Mouse (Mus musculus) heart, embryonic 12.5 days (tissue): ENCODE data around the gene Il12rb1. TPM values are rescaled to one million over a fixed set of nuclear protein-coding genes. Genes with fewer than 3 reads are reported as not detected.
A peak's percentile ranks its signal among the peaks of the same experiment; 100 is the strongest.

Source experiments
- ATAC-seq: fragments of 200-750 bp; cut with Nextera tagmentation; 2 replicates; pipeline ENCODE4 v1.8.0; 2017; ENCODE audit warnings: moderate TSS enrichment, moderate library complexity; ENCODE audit not compliant: insufficient number of reproducible peaks, low FRiP score
- H3K27ac ChIP-seq: fragments of 300-500 bp; sonication (generic); 2 replicates; pipeline ENCODE4 v1.5.1; 2016; ENCODE audit warnings: mild to moderate bottlenecking, moderate library complexity; ENCODE audit not compliant: poor library complexity, severe bottlenecking
- H3K27me3 ChIP-seq: fragments of 300-500 bp; sonication (generic); replicated peaks from 2 replicates; pipeline ENCODE4 v1.6.1; 2016; ENCODE audit warnings: mild to moderate bottlenecking, moderate library complexity
- H3K36me3 ChIP-seq: fragments of 300-500 bp; sonication (generic); 2 replicates; pipeline ENCODE4 v1.6.1; 2016; ENCODE audit warnings: mild to moderate bottlenecking, moderate library complexity
- H3K4me1 ChIP-seq: fragments of 300-500 bp; sonication (generic); replicated peaks from 2 replicates; pipeline ENCODE4 v1.6.1; 2016; ENCODE audit warnings: mild to moderate bottlenecking
- H3K4me2 ChIP-seq: fragments of 300-500 bp; sonication (generic); 2 replicates; pipeline ENCODE4 v1.6.1; 2016; ENCODE audit warnings: mild to moderate bottlenecking, moderate library complexity
- H3K4me3 ChIP-seq: fragments of 300-500 bp; sonication (generic); 2 replicates; pipeline ENCODE4 v1.5.1; 2016; ENCODE audit warnings: mild to moderate bottlenecking
- H3K9ac ChIP-seq: fragments of 300-500 bp; sonication (generic); 2 replicates; pipeline ENCODE4 v1.6.1; 2016; ENCODE audit warnings: mild to moderate bottlenecking, moderate library complexity
- H3K9me3 ChIP-seq: fragments of 300-500 bp; sonication (generic); replicated peaks from 2 replicates; pipeline ENCODE4 v1.6.1; 2016; ENCODE audit warnings: mild to moderate bottlenecking, moderate library complexity
- WGBS: fragments of 180-500 bp; shearing (Covaris S2); methylation state at CpG from one replicate; pipeline ENCODE4 v1.1.7; 2016; 5-methylcytosine and 5-hydroxymethylcytosine counted together
- polyA plus RNA-seq: library from polyadenylated mRNA; unstranded; fragments of >200 nt; fragmentation: Nextera tagmentation; extraction: Ambion mirVana; gene quantifications from 2 replicates; pipeline ENCODE4 v1.2.1, GENCODE M21; 2016

Il12rb1 gene
- polyA plus RNA-seq, 1 experiment from 2014 or later, result not detected

DNA sequence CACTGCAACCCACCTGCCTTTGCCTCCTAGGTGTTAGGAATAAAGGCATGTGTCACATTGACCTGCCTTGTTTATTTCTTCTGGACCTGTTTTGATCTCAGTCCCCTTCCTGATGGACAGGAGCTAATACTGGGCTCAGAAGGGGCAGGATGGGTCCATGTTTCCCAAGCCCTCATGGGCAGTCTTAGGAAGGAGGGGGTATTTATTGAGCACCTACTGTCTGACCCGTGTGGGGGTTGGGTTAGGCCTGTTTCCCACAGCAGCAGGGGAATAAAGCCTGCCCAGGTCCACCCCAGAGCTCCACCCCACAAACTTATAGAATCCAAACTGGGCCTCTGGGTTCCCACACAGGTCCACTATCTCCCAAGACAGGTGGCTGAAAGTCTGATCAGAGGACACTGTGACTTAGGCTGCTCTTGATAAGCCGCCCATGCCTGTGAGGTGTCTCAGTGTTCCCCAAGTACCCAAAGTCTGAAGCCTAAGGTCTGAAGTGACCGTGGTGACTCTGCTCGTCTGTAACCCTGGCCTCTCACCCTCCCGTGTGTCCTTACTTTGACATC lies 35.0 kb downstream of the Il12rb1 start:
- Histone ChIP-seq H3K9ac (no peak overlapping the region), H3K4me3 (no peak overlapping the region), H3K9me3 (no peaks in the 10 kb centered on the region), H3K27ac (no peak overlapping the region), H3K36me3 (no peaks in the 10 kb centered on the region), H3K4me2 (no peak overlapping the region), H3K27me3 (peaks cover 49% of the 10 kb centered on the region), H3K4me1 (peaks cover 12% of the 10 kb centered on the region)
- ATAC-seq, result no peak
- 65% methylated on average over 5 of the region's 5 CpGs for WGBS

DNA sequence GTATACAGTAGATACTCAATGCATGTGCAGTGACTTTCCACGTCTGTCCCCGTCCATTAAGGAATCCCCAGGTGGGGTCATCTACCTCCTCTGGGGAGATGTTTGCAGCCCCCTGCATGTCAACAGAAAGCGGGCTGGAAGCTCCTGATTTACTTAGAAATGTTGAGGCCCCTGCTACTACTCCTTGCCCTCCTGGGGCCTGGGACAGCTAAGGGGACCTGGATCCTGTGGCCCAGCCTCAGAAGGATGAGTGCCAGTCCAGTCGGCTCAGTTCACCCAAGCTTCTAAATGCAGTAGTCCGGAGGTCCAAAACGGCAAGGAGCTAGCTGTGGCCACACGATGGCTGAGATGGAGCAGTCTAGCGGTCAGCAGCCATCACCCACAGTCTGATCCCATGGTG lies 35.7 kb downstream of the Il12rb1 start:
- H3K9ac ChIP-seq, result no peak overlapping the region
- H3K4me2 ChIP-seq, result no peak overlapping the region
- H3K27ac ChIP-seq, result no peak overlapping the region
- 79% methylated on average over 8 of the region's 8 CpGs for WGBS
- H3K9me3 ChIP-seq, result no peaks in the 10 kb centered on the region
- no peaks in the 10 kb centered on the region for H3K36me3 ChIP-seq
- H3K27me3 ChIP-seq, result peaks cover 55% of the 10 kb centered on the region
- no peak overlapping the region for H3K4me3 ChIP-seq
- ATAC-seq, result no peak
- H3K4me1 ChIP-seq, result peaks cover 7% of the 10 kb centered on the region; the same call in 1 of the 2 replicates

DNA sequence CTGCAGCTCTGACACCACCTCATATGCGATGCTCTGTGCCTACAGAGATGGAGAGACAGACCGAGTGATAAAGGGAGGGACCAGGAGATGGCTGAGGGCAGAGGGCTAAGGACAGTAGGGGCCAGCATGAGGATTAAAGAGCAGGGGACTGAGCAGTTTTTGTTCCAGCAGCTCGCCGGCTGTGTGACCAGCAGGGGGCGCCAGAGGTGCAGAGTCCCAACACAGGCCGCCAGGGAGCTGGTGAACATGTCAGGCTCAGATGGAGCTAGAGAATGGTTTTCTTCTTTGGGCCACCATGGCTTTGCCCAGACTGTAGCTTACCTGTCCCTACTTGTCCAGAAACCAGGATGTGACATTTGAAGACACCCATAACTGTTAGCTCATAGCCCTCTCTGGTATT lies 36.3 kb downstream of the Il12rb1 start:
- Histone ChIP-seq H3K27me3 (peaks cover 56% of the 10 kb centered on the region), H3K36me3 (no peaks in the 10 kb centered on the region), H3K4me3 (no peak overlapping the region), H3K9me3 (no peaks in the 10 kb centered on the region), H3K9ac (no peak overlapping the region), H3K4me1 (peaks cover 7% of the 10 kb centered on the region; the same call in 1 of the 2 replicates), H3K4me2 (no peak overlapping the region), H3K27ac (no peak overlapping the region)
- WGBS, result 2% methylated on average over 6 of the region's 6 CpGs
- ATAC-seq, result no peak

DNA sequence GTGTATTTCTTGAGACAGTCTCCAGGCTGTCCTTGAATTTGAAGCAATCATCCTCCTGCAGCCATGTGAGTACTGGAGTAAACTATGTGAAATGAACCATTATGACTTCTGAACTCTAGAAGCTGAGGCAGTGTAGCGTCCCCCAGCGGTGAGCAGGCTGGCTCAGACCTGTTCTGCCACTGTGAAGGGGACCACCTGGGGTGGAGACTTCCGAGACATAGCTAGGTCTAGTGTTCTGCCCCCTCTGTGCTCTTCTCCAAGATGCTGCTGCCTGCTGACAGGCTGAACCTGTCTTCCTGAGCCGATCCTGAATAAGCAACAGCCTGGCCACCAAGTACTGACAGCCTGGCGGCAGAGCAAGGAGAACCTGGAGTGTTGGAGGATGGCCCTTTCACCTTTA lies 36.9 kb downstream of the Il12rb1 start:
- Histone ChIP-seq H3K4me1 (peaks cover 6% of the 10 kb centered on the region; the same call in 1 of the 2 replicates), H3K4me3 (no peak overlapping the region), H3K27ac (no peak overlapping the region), H3K4me2 (no peak overlapping the region), H3K27me3 (peaks cover 59% of the 10 kb centered on the region), H3K36me3 (no peaks in the 10 kb centered on the region), H3K9me3 (no peaks in the 10 kb centered on the region), H3K9ac (no peak overlapping the region)
- WGBS, result 42% methylated on average over 5 of the region's 5 CpGs
- no peak for ATAC-seq

DNA sequence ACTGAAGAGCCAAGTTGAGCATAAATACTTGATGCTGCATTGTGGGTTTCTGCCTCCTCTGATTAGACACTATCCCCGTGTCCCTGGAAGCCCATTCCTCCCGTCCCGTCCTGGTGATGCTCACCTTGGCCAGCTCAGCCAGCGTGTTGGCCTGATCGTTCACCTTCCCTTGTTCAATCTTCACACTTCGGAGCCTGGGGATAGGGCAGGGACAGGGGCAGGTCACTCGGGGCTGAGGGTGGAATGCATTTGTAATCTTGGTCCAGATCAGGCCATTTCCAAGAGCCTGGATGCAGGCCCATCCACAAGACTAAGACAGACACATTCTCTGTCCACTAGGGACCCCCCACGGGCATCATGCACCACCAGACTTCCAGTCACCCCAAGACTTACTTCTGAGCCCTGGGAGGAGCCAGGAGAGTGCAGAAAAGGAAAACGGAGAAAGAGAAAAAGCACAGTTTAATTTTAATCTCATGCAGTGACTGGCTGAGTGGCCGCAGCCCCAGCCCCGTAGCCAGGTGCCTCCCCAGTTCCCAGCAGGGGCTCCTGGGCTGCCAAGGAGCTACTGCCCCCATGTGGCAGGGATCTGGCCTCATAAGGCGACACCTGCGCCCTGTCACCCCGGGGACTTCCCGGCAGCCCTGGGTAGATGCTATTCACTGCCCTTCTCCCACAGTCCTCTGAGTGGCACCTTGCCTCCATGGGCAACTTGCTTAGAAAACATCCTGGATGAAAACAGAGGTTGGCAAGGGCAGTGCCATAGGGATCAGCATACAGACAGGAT lies 38.3 kb downstream of the Il12rb1 start:
- peak overlapping the region; percentile 18; the same call in 1 of the 2 replicates for H3K9ac ChIP-seq
- 47% methylated on average over 15 of the region's 15 CpGs for WGBS
- no peaks in the 10 kb centered on the region for H3K36me3 ChIP-seq
- no peaks in the 10 kb centered on the region for H3K9me3 ChIP-seq
- no peak overlapping the region for H3K27ac ChIP-seq
- H3K4me3 ChIP-seq, result no peak overlapping the region
- ATAC-seq, result no peak
- H3K4me2 ChIP-seq, result no peak overlapping the region
- H3K27me3 ChIP-seq, result peaks cover 67% of the 10 kb centered on the region
- no peaks in the 10 kb centered on the region for H3K4me1 ChIP-seq

DNA sequence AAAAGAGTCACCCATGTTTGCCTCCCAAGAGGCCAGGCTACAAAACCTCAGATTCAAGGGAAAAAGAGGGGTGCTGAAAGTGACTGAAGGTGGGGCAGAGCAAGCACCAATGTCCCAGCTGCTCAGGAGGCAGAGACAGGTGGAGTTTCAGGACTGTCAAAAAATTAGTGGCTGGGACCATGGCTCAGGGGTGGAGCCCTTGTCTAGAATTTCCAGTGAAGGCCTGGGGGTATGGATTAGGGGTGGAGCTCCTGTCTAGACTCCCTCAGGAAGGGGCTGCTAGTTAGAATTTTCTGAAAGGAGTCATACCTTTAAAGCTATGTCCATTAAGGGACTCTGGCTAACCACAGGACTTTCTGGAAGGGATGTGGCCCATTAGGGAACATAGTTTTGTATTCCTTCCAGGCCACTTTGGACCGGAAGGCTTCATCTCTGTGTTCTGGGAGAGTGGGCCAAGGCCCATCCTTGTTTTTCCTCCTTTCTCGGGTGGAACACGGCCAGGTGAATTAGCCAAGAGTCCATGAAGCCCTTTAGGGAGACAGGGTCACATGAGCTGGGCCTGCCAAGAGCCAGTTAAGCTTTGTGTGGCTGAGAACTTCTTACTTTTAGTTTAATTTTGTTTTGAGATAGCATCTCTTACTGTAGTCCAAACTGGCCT lies 41.2 kb downstream of the Il12rb1 start:
- H3K36me3 ChIP-seq, result no peaks in the 10 kb centered on the region
- H3K4me1 ChIP-seq, result peaks cover 7% of the 10 kb centered on the region; the same call in 1 of the 2 replicates
- H3K9me3 ChIP-seq, result no peaks in the 10 kb centered on the region
- ATAC-seq, result no peak
- no peak overlapping the region for H3K9ac ChIP-seq
- WGBS, result 72% methylated on average over 3 of the region's 3 CpGs
- no peak overlapping the region for H3K27ac ChIP-seq
- no peak overlapping the region for H3K4me3 ChIP-seq
- H3K27me3 ChIP-seq, result peaks cover 51% of the 10 kb centered on the region
- H3K4me2 ChIP-seq, result no peak overlapping the region

DNA sequence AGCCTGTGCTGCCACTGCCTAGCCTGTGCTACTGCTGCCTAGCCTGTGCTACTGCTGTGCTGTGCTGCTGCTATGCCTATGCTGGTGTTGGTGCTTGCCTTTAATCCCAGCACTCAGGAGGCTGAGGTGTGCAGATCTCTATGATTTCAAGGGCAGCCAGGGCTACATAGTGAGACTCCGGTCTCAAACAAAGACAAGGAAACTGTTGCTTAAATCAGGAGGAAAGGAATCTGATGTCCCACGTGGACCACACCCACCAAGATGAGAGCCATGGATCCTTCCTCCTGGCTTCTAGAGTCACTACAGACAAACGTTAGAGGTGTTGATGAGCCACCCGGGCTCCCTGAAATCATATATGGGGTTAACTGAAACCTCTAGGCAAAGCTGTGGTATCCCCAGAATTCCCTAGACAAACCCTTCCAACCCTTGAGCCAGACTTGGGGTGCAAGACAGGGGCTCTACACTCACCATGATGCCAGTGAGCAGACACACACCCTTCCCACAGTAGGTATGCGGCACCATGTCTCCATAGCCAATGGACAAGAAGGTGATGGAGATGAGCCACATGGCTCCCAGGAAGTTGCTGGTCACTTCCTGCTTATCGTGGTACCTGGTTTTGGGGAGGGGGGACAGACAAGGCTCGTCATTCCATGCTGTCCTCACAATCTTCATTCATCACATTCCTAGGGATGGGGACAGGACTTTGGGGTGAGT lies 42.0 kb downstream of the Il12rb1 start:
- no peak overlapping the region for H3K4me3 ChIP-seq
- H3K9ac ChIP-seq, result no peak overlapping the region
- H3K27me3 ChIP-seq, result peaks cover 54% of the 10 kb centered on the region
- no peaks in the 10 kb centered on the region for H3K9me3 ChIP-seq
- H3K27ac ChIP-seq, result no peak overlapping the region
- H3K4me1 ChIP-seq, result peaks cover 7% of the 10 kb centered on the region; the same call in 1 of the 2 replicates
- ATAC-seq, result no peak
- no peak overlapping the region for H3K4me2 ChIP-seq
- H3K36me3 ChIP-seq, result no peaks in the 10 kb centered on the region
- WGBS, result 65% methylated on average over 7 of the region's 7 CpGs

DNA sequence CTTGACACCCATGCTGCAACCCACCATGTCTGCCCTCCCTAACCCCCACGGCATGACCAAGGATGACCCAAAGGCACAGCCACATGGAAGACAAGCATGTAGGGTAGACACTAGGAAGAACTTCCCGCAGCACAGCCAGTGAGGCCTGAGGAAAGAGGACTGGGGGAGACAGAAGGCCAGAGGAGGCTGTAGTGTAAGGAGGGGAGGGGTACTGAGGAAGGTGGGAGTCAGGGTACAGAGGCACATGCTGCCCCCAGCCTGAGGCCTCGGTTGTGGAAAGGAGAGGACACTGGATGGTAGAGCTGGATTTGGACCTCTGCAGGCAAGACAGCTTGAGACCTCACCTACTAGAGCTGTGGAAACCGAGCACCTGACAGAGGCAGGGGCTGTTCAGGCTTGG lies 42.7 kb downstream of the Il12rb1 start:
- Histone ChIP-seq H3K9me3 (no peaks in the 10 kb centered on the region), H3K4me3 (no peak overlapping the region), H3K4me2 (no peak overlapping the region), H3K27me3 (peaks cover 58% of the 10 kb centered on the region), H3K4me1 (peaks cover 7% of the 10 kb centered on the region; the same call in 1 of the 2 replicates), H3K36me3 (no peaks in the 10 kb centered on the region), H3K27ac (no peak overlapping the region), H3K9ac (no peak overlapping the region)
- WGBS, result 85% methylated on average over 4 of the region's 4 CpGs
- ATAC-seq, result no peak

DNA sequence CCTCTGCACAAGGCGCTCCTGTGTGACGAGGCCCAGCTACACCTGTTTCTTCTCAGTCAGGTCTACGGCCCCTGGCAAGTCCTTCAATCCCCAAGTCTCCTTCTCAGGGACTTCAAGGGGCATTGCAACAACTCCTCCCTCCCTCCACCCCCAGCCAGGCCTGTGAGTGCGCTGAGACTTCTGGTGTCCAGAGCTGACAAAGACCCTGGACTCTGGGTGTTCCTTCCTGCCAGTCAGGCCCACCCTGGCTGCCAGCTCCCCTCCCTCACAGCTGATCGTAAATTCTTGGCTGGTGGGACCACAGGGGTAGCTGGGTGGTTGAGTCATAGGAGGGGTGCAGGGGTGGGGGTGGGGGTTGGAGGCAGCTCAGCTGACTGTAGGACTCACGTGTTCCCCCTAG lies 43.6 kb downstream of the Il12rb1 start:
- WGBS, result 51% methylated on average over 6 of the region's 6 CpGs
- H3K27me3 ChIP-seq, result peaks cover 57% of the 10 kb centered on the region
- no peak overlapping the region for H3K27ac ChIP-seq
- H3K4me1 ChIP-seq, result peaks cover 12% of the 10 kb centered on the region
- no peak overlapping the region for H3K4me2 ChIP-seq
- no peaks in the 10 kb centered on the region for H3K9me3 ChIP-seq
- no peak overlapping the region for H3K4me3 ChIP-seq
- 0 out of 2 replicates have a peak overlapping the region, but pooled peaks have one; percentile 32 for H3K9ac ChIP-seq
- no peak for ATAC-seq
- no peaks in the 10 kb centered on the region for H3K36me3 ChIP-seq

DNA sequence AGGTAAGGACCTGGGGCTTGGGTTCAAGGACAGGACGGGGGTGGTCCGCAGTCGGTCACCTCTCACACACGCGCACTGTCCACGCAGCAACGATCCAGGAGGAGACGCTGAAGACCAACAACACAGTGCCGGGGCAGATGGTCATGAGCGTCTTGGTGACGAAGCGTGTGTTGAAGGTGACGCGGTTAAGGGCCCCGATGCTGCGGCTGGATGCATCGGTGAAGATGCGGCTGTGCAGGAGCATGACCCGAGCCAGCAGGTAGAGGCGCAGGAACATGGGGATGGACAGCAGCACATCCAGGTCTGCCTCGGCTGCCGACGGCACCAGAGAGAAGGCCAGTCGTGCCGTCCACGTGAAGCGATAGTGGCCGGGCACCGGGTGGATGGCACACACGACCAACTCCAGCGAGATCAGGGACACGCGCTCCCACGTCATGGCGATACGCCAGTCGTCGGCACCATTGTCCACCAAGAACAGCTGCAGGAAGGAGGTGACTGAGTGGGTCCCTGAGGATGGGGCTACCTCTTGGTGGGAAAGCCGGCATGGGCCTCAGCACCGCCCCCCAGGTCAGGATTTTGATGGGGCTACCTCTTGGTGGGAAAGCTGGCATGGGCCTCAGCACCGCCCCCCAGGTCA lies 44.5 kb downstream of the Il12rb1 start:
- Histone ChIP-seq H3K9me3 (no peaks in the 10 kb centered on the region), H3K27me3 (peaks cover 55% of the 10 kb centered on the region), H3K4me2 (no peak overlapping the region), H3K4me3 (no peak overlapping the region), H3K4me1 (peaks cover 20% of the 10 kb centered on the region), H3K9ac (no peak overlapping the region), H3K36me3 (no peaks in the 10 kb centered on the region), H3K27ac (no peak overlapping the region)
- ATAC-seq, result no peak
- 85% methylated on average over 41 of the region's 41 CpGs for WGBS
